Mouse (Mus musculus) liver, adult 2 months (tissue): ENCODE measurements at regions not wholly inside any gene's neighbourhood (a gene's known extent, or its start where the extent isn't known, plus 50 kb on each side); places are given as distances from the start of the nearest gene placed in this dataset.

ENCODE experiments used
- CTCF ChIP-seq: fragments of 200-500 bp; IDR thresholded peaks from 2 replicates; pipeline ENCODE4 v1.5.1; 2011; ENCODE audit warnings: low read depth, low read length, control low read depth
- POLR2A ChIP-seq: fragments of 200-500 bp; IDR thresholded peaks from 2 replicates; pipeline ENCODE4 v1.6.1; 2011; ENCODE audit warnings: low read length, control low read depth; ENCODE audit not compliant: insufficient read depth; ENCODE audit errors: extremely low read depth

- TF ChIP-seq POLR2A (no peak), CTCF (no peak)
Measured at GRCm38 (mm10) chr17:82399328-82399727, 661.2 kb upstream of the Slc8a1 start.
